Mouse (Mus musculus) midbrain, postnatal 0 days (tissue): ENCODE measurements around the gene Usp32. TPM values are rescaled to one million over a fixed set of nuclear protein-coding genes. Genes with fewer than 3 reads are reported as not detected.

Source experiments
- ATAC-seq: fragments of 200-750 bp; cut with Nextera tagmentation; 2 replicates; pipeline ENCODE4 v1.8.0; 2017; ENCODE audit warnings: moderate number of reproducible peaks, mild to moderate bottlenecking, moderate TSS enrichment, moderate library complexity; ENCODE audit not compliant: low FRiP score
- DNase-seq: peaks from one replicate; pipeline ENCODE4 v3.0.0-alpha.2; 2015; ENCODE audit warnings: low spot score
- H3K27ac ChIP-seq: fragments of 300-500 bp; sonication (generic); 2 replicates; pipeline ENCODE4 v1.5.1; 2014; ENCODE audit warnings: low read depth, mild to moderate bottlenecking, low read length, mixed read lengths
- H3K27me3 ChIP-seq: fragments of 300-500 bp; sonication (generic); 2 replicates; pipeline ENCODE4 v1.6.1; 2014; ENCODE audit warnings: low read length, control low read depth, mixed read lengths; ENCODE audit not compliant: insufficient read depth
- H3K36me3 ChIP-seq: fragments of 300-500 bp; sonication (generic); 2 replicates; pipeline ENCODE4 v1.6.1; 2014; ENCODE audit warnings: low read length, control low read depth, mixed read lengths; ENCODE audit not compliant: insufficient read depth
- H3K4me1 ChIP-seq: fragments of 300-500 bp; sonication (generic); 2 replicates; pipeline ENCODE4 v1.6.1; 2014; ENCODE audit warnings: mild to moderate bottlenecking, control low read depth, antibody characterized with exemption, low read length, mixed read lengths; ENCODE audit not compliant: insufficient read depth
- H3K4me2 ChIP-seq: fragments of 300-500 bp; sonication (generic); 2 replicates; pipeline ENCODE4 v1.6.1; 2014; ENCODE audit warnings: low read depth, mild to moderate bottlenecking, low read length, mixed read lengths; ENCODE audit not compliant: poor library complexity, severe bottlenecking
- H3K4me3 ChIP-seq: fragments of 300-500 bp; sonication (generic); 2 replicates; pipeline ENCODE4 v1.5.1; 2014; ENCODE audit warnings: low read depth, mild to moderate bottlenecking, low read length, moderate library complexity
- H3K9ac ChIP-seq: fragments of 300-500 bp; sonication (generic); replicated peaks from 2 replicates; pipeline ENCODE4 v1.6.1; 2014; ENCODE audit warnings: mild to moderate bottlenecking, low read length, moderate library complexity, mixed read lengths; ENCODE audit not compliant: poor library complexity, severe bottlenecking
- H3K9me3 ChIP-seq: fragments of 300-500 bp; sonication (generic); 2 replicates; pipeline ENCODE4 v1.6.1; 2016; ENCODE audit warnings: low read length, control low read depth
- CTCF ChIP-seq: IDR thresholded peaks from 2 replicates; pipeline ENCODE4 v1.5.1; 2016; ENCODE audit warnings: antibody characterized with exemption, mild to moderate bottlenecking
- WGBS: fragments of 180-500 bp; shearing (Covaris S2); extraction: QIAGEN DNeasy Blood & Tissue Kit; methylation state at CpG from one replicate; pipeline ENCODE4 v1.1.7; 2014; 5-methylcytosine and 5-hydroxymethylcytosine counted together
- polyA plus RNA-seq: library from polyadenylated mRNA; unstranded; fragments of >200 nt; fragmentation: Nextera tagmentation; extraction: Ambion mirVana; gene quantifications from 2 replicates; pipeline ENCODE4 v1.2.1, GENCODE M21; 2015
- total RNA-seq: library from RNA; depleted of rRNA; stranded (reverse); fragments of >200 nt; gene quantifications from 2 replicates; pipeline ENCODE4 v1.2.3, GENCODE M21; 2014

The Usp32 gene
- total and polyA plus RNA-seq, 2 experiments from 2014 or later: 12.0 to 57.3 TPM

DNA sequence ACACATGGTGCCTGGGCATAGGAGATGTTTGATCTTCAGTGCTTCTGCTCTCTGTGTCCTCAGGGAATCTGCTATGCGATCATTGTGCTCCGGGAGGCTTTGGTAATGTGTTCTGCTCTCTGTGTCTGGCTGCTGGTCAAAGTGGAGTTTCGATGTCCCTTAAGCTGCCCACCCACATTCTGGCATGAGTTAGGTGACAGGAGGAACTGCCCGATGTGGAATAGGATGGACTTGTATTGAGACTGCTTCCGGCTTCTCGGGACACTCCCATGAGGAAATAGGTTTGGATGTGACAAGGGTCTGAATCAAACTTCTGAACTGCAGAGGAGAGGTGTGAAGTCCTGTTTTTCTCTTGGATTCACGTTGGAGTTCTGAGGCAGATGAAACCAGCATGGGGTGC is 165.4 kb downstream of the Usp32 start:
- ATAC-seq: no peak
- WGBS: 67% methylated on average over 7 of the region's 7 CpGs
- Histone ChIP-seq H3K9me3 (no peaks in the 10 kb centered on the region), H3K4me1 (no peaks in the 10 kb centered on the region), H3K4me2 (no peak overlapping the region), H3K4me3 (no peak overlapping the region), H3K36me3 (no peaks in the 10 kb centered on the region), H3K9ac (no peak overlapping the region), H3K27me3 (no peaks in the 10 kb centered on the region), H3K27ac (no peak overlapping the region)
- no peak for DNase-seq
- TF ChIP-seq CTCF: no peak

DNA sequence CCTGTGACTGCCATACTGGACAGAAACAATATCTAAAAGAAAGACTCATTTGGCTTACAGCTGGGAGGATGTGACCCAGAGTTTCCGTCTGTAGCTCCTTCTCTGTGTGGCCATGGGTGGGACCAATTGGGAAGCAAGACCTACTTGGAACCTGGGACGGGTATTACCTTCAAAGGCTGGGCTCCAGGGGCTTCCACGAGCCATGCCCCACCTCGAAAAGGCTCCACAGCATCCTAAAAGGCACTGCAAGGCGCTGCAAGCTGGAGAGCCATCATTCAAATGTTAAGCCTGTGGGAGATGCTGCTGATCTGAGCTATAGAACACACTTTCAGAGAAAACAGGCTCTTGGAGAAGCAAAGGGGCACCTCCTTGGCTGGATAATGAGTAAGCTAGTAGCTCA is 166.3 kb downstream of the Usp32 start:
- no peak overlapping the region for H3K9ac ChIP-seq
- ATAC-seq (no peak), DNase-seq (no peak)
- no peak overlapping the region for H3K4me3 ChIP-seq
- no peak overlapping the region for H3K27ac ChIP-seq
- H3K9me3 ChIP-seq: no peaks in the 10 kb centered on the region
- H3K4me1 ChIP-seq: no peaks in the 10 kb centered on the region
- no peaks in the 10 kb centered on the region for H3K36me3 ChIP-seq
- H3K27me3 ChIP-seq: no peaks in the 10 kb centered on the region
- no peak for TF ChIP-seq CTCF
- 56% methylated on average over 5 of the region's 5 CpGs for WGBS
- no peak overlapping the region for H3K4me2 ChIP-seq

GRCm38 (mm10) chr11:84972067-84972466 is 167.9 kb downstream of the Usp32 start:
- no peaks in the 10 kb centered on the region for H3K27me3 ChIP-seq
- no peak overlapping the region for H3K9ac ChIP-seq
- H3K27ac ChIP-seq: no peak overlapping the region
- no peak for TF ChIP-seq CTCF
- H3K9me3 ChIP-seq: no peaks in the 10 kb centered on the region
- no peak overlapping the region for H3K4me2 ChIP-seq
- H3K4me1 ChIP-seq: no peaks in the 10 kb centered on the region
- H3K4me3 ChIP-seq: no peak overlapping the region
- ATAC-seq: no peak
- DNase-seq: no peak
- 70% methylated on average over 3 of the region's 3 CpGs for WGBS
- no peaks in the 10 kb centered on the region for H3K36me3 ChIP-seq

DNA sequence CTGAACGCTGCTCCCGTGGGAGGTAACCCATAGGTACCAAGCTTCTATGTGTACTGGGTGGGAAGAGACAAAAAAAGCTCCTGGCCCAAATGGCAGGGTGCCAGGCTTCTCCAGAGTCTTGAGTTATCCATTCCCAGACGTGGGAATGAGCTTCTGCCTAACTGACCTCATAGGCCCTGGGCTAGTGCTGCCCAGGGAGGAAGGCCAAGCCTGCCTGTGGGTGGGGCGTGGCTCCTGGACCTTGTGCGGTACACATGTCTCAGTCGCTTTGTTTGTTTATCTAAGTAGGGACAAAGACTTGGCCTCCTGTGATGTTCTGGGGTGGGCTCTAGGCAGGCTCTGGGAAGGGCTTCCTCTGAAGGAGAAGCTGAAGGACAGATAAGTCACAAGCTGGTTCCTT is 171.2 kb downstream of the Usp32 start:
- H3K4me3 ChIP-seq: no peak overlapping the region
- H3K36me3 ChIP-seq: no peaks in the 10 kb centered on the region
- H3K9ac ChIP-seq: no peak overlapping the region
- 64% methylated on average over 6 of the region's 6 CpGs for WGBS
- H3K9me3 ChIP-seq: no peaks in the 10 kb centered on the region
- ATAC-seq: no peak
- no peaks in the 10 kb centered on the region for H3K27me3 ChIP-seq
- H3K4me1 ChIP-seq: no peaks in the 10 kb centered on the region
- H3K4me2 ChIP-seq: no peak overlapping the region
- no peak overlapping the region for H3K27ac ChIP-seq
- no peak for DNase-seq
- no peak for TF ChIP-seq CTCF

GRCm38 (mm10) chr11:84968309-84968708 is 171.7 kb downstream of the Usp32 start:
- 75% methylated on average over 4 of the region's 4 CpGs for WGBS
- Histone ChIP-seq H3K4me2 (no peak overlapping the region), H3K27me3 (no peaks in the 10 kb centered on the region), H3K9ac (no peak overlapping the region), H3K4me1 (no peaks in the 10 kb centered on the region), H3K27ac (no peak overlapping the region), H3K9me3 (no peaks in the 10 kb centered on the region), H3K36me3 (no peaks in the 10 kb centered on the region), H3K4me3 (no peak overlapping the region)
- no peak for DNase-seq
- TF ChIP-seq CTCF: no peak
- ATAC-seq: no peak

DNA sequence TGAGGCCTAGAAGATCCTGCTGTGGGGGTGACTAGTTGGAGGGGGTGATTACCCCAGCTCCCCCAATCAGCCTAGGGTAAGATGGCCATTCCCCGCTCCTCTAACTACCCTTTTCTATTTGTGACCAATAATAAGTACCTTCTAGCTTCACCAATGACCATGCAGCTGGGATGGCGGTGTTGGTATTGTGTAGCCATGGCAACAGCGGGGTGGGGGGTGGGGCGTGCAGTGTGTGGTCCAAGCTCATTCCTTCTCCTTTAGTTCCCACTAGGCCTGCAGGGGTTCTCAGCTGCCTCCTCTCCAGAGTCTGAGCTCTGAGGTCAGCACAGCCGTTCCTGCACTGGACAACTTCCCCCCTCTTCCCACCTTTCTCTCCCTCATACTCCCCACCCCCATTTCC is 172.8 kb downstream of the Usp32 start:
- no peak overlapping the region for H3K9ac ChIP-seq
- no peaks in the 10 kb centered on the region for H3K4me1 ChIP-seq
- H3K27ac ChIP-seq: no peak overlapping the region
- no peaks in the 10 kb centered on the region for H3K9me3 ChIP-seq
- H3K36me3 ChIP-seq: no peaks in the 10 kb centered on the region
- ATAC-seq: peak; percentile 74
- H3K27me3 ChIP-seq: no peaks in the 10 kb centered on the region
- no peak for TF ChIP-seq CTCF
- WGBS: 9% methylated on average over 5 of the region's 5 CpGs
- no peak overlapping the region for H3K4me3 ChIP-seq
- H3K4me2 ChIP-seq: no peak overlapping the region
- peak; percentile 46 for DNase-seq
